Mouse (Mus musculus): ENCODE results near the gene Fat1. TPM values are rescaled to one million over a fixed set of nuclear protein-coding genes. Genes with fewer than 3 reads are reported as not detected.

Fat1 gene
- total RNA-seq, 2 experiments from 2014 or later = 68.5 to 72.0 TPM

DNA sequence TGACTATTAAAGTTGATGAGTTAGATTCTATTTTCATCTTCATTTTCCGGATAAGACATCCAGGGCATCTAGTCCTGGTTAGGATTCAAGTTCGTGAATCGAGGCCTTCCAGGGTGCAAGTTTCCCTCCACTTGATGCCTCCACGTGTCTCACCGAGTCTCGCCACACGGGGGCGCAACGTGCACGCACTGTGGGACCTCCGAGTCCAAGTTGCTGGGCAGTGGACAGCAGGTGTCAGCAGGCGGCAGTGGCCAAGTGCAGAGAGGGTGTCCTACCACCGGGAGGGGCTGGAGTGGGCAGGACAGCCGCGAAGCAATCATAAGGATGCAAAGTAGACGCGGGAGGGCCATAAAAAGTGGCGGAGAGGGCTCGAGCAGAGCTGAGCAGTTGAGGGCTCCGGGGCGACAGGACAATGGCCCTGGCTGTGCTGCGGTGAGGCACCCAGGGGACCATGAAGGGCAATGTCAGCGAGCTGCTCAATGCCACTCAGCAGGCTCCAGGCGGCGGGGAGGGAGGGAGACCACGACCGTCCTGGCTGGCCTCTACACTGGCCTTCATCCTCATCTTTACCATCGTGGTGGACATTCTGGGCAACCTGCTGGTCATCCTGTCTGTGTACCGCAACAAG is 133.6 kb downstream of the Fat1 start, which contains the start of gene Mtnr1a:
Gene Mtnr1a (plus strand): TSS at position 379 of the 628 bp plus-strand sequence.
- peak; percentile 95 for DNase-seq

DNA sequence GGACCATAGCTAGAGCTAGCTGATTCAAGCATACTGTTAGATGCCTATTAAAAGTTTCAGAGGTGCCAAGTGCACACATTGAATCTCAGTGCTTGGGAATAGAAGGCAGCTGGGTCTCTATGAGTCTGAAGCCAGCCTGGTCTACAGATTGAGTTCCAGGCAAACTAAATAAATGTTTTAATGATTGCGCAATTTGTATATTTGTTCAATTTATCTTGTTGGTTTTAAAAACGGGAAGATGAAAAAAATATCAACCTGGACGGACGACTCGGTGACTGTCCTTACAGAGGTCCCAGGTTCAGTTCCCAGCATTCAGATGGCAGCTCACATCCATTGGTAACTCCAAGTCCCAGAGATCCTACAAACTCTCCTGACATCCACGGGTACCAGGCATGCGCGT is 135.7 kb downstream of the Fat1 start:
- DNase-seq = no peak

DNA sequence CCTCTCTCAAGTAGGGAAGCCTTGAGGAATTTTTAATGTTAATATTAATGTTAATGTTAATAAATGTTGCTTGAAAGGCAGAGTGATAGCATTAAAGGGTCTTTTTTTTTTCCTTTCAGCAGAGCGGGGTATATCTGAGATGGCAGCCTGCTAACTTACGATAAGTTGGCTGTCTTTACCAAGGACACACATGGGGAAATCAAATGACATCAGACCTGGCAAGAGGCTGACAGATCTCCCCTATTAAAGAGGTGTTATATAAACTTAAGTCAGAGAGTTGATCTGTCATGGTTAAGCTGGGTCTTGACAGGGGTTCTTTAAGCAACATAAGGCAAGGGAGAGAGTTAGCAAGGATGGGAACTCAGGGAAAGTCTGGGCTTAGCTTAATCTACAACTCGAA is 145.6 kb downstream of the Fat1 start:
- no peak for DNase-seq

DNA sequence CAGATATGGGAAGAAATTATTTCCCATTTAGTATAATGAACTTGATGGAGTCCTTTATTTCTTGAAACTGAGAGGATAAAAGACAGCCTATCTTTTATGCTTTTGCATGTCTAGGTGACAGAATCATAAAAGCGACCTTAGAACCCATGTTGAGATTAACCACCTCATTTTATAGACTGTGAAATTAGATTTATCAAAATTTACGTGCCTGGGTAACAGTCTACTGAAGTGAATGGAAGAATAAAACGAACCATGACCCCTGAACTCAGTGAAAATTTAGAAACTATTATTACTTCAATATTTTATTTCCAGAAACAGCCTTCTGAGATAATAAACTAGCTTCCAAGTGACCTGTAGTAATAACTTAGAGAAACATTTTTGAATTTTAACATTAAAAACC is 158.4 kb downstream of the Fat1 start:
- DNase-seq = no peak

Other genes starting within 250 kb of the Fat1 start
- not detected for gene Mtnr1a, start 133.7 kb downstream of the Fat1 start, total RNA-seq (2021)

Measured in heart, postnatal 4 days (tissue).